Mouse (Mus musculus) liver, embryonic 14.5 days (tissue): ENCODE measurements around the gene Kctd21. TPM values are rescaled to one million over a fixed set of nuclear protein-coding genes. Genes with fewer than 3 reads are reported as not detected.

Experiments used
- ATAC-seq: fragments of 200-750 bp; cut with Nextera tagmentation; 2 replicates; pipeline ENCODE4 v1.8.0; 2017; ENCODE audit warnings: moderate number of reproducible peaks, mild to moderate bottlenecking, moderate library complexity; ENCODE audit not compliant: insufficient read depth
- DNase-seq, 3 experiments: peaks; one replicate each; pipeline ENCODE4 v3.0.0-alpha.2; 2012 to 2013; ENCODE audit warnings: low read depth in 3 of 3, low spot score in 3 of 3
- H3K27ac ChIP-seq: fragments of 300-500 bp; sonication (generic); 2 replicates; pipeline ENCODE4 v1.5.1; 2014; ENCODE audit warnings: moderate library complexity, mild to moderate bottlenecking, control low read depth, inconsistent platforms
- H3K27me3 ChIP-seq: fragments of 300-500 bp; sonication (generic); 2 replicates; pipeline ENCODE4 v1.6.1; 2014; ENCODE audit warnings: mild to moderate bottlenecking, low read length, moderate library complexity; ENCODE audit not compliant: control insufficient read depth, insufficient read depth
- H3K36me3 ChIP-seq: fragments of 300-500 bp; sonication (generic); replicated peaks from 2 replicates; pipeline ENCODE4 v1.6.1; 2014; ENCODE audit warnings: low read depth; ENCODE audit not compliant: control insufficient read depth, insufficient read depth
- H3K4me1 ChIP-seq, 2 experiments: fragments of 200-500 bp in 1 of 2; fragments of 300-500 bp in 1 of 2; sonication (generic) in 1 of 2; replicated peaks; 2 replicates each; pipeline ENCODE4 v1.6.1; 2012 to 2014; ENCODE audit warnings: antibody characterized with exemption in 1 of 2, inconsistent platforms in 1 of 2, low read length in 1 of 2; ENCODE audit not compliant: control insufficient read depth in 2 of 2, insufficient read depth in 2 of 2
- H3K4me2 ChIP-seq: fragments of 300-500 bp; sonication (generic); 2 replicates; pipeline ENCODE4 v1.6.1; 2014; ENCODE audit warnings: low read depth, mild to moderate bottlenecking, control low read depth, moderate library complexity
- H3K4me3 ChIP-seq, 2 experiments: fragments of 200-500 bp in 1 of 2; fragments of 300-500 bp in 1 of 2; sonication (generic) in 1 of 2; 2 replicates each; pipeline ENCODE4 v1.5.1; 2012 to 2014; ENCODE audit warnings: low read depth in 2 of 2, low read length in 2 of 2, mild to moderate bottlenecking in 2 of 2, control low read depth in 1 of 2, inconsistent platforms in 1 of 2, moderate library complexity in 1 of 2; ENCODE audit not compliant: insufficient read depth in 1 of 2
- H3K9ac ChIP-seq: fragments of 300-500 bp; sonication (generic); replicated peaks from 2 replicates; pipeline ENCODE4 v1.6.1; 2014; ENCODE audit warnings: mild to moderate bottlenecking, control low read depth, moderate library complexity
- H3K9me3 ChIP-seq: fragments of 300-500 bp; sonication (generic); 2 replicates; pipeline ENCODE4 v1.6.1; 2016; ENCODE audit warnings: low read length, mixed read lengths; ENCODE audit not compliant: control insufficient read depth
- CTCF ChIP-seq: IDR thresholded peaks from 2 replicates; pipeline ENCODE4 v1.5.1; 2016; ENCODE audit warnings: antibody characterized with exemption, low read depth, control low read depth
- EP300 ChIP-seq: IDR thresholded peaks from 2 replicates; pipeline ENCODE4 v1.6.1; 2016; ENCODE audit warnings: antibody characterized with exemption, low read depth
- WGBS: fragments of 180-500 bp; shearing (Covaris S2); extraction: QIAGEN DNeasy Blood & Tissue Kit; methylation state at CpG from one replicate; pipeline ENCODE4 v1.1.7; 2014; ENCODE audit not compliant: insufficient replicate concordance; 5-methylcytosine and 5-hydroxymethylcytosine counted together
- polyA plus RNA-seq, 2 experiments: library from polyadenylated mRNA; depleted of rRNA in 1 of 2; stranded (reverse) in 1 of 2; unstranded in 1 of 2; fragments of >200 nt; fragmentation: Nextera tagmentation in 1 of 2; extraction: Ambion mirVana in 1 of 2; gene quantifications; 2 replicates each; pipeline versions ENCODE4 v1.2.1 to v1.2.3; 2012 to 2014

The Kctd21 gene
- polyA plus RNA-seq, 2 experiments, result 0.76 to 0.80 TPM

DNA sequence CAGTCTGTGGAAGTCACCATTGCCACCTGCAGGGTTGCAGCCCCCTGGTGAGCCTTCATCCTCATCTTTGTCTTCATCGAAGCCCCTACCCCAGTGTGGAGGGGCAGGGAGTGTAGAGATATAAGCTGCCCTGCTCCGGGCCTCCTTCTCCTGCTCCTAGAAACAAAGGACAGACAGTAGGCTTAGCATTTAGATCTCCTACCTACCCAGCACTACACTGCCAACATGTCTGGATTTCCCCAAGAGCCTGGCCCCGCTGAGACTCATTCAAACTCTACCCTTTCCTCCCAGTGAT lies 21.8 kb upstream of the Kctd21 start:
- Histone ChIP-seq H3K9ac (no peak overlapping the region), H3K4me1 (no peaks in the 10 kb centered on the region), H3K9me3 (no peaks in the 10 kb centered on the region), H3K27ac (no peak overlapping the region), H3K36me3 (no peaks in the 10 kb centered on the region), H3K4me2 (no peak overlapping the region), H3K4me3 (no peak overlapping the region), H3K27me3 (no peaks in the 10 kb centered on the region)
- WGBS, result 69% methylated on average over 3 of the region's 3 CpGs
- TF ChIP-seq CTCF (no peak), EP300 (no peak)
- ATAC-seq (no peak), DNase-seq (no peak)

DNA sequence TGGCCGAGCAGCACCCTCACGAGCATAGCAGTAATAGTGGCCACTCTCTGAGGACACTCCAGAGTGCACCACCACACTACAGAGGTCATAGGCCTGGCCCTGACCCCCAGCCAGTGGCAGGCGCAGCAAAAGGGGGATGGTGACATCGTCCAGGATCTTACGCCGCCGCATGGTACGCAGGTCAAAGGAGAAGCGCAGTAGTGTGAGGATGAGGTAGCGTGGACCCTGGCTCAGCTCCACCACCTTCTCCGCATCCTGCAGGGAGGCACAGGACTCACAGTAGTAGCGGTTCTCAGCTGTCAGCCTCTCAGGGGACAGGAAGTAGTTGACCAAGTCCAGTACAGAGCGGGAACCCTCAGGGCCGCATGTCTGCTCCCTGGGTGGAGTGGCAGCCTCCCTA lies 20.5 kb upstream of the Kctd21 start:
- no peaks in the 10 kb centered on the region for H3K4me1 ChIP-seq
- H3K27ac ChIP-seq, result no peak overlapping the region
- TF ChIP-seq EP300 (no peak), CTCF (no peak)
- H3K9me3 ChIP-seq, result no peaks in the 10 kb centered on the region
- DNase-seq (no peak), ATAC-seq (no peak)
- WGBS, result 83% methylated on average over 14 of the region's 14 CpGs
- no peak overlapping the region for H3K4me2 ChIP-seq
- H3K27me3 ChIP-seq, result no peaks in the 10 kb centered on the region
- H3K36me3 ChIP-seq, result no peaks in the 10 kb centered on the region
- no peak overlapping the region for H3K9ac ChIP-seq
- no peak overlapping the region for H3K4me3 ChIP-seq

- 82% methylated on average over 17 of the region's 17 CpGs for WGBS
- H3K27me3 ChIP-seq, result no peaks in the 10 kb centered on the region
- H3K4me1 ChIP-seq, result no peaks in the 10 kb centered on the region
- no peak overlapping the region for H3K4me2 ChIP-seq
- no peaks in the 10 kb centered on the region for H3K36me3 ChIP-seq
- H3K9ac ChIP-seq, result no peak overlapping the region
- TF ChIP-seq CTCF, result no peak
- no peak for TF ChIP-seq EP300
- no peak for ATAC-seq
- DNase-seq, result no peak
- no peaks in the 10 kb centered on the region for H3K9me3 ChIP-seq
- no peak overlapping the region for H3K27ac ChIP-seq
- H3K4me3 ChIP-seq, result no peak overlapping the region
Observed at GRCm38 (mm10) chr7:97312196-97312595, 19.9 kb upstream of the Kctd21 start.

DNA sequence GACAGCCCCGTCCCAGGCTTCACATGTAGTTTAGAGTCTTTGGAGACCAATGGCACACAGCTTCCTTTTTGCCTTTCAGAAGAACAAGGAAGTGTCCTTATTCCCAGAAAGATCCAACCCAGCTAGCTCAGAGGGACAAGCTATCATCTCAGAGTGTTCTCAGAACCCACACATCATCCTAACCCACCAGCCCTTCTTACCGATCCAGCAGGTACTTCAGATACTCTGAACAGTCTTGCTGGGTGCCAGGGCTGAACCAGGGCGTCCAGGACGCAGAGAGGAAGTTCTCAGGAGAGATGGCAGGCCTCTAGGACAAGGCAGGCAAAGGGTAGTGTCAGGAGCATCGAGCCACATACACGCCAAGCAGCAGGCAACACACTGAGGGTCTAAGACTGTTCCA lies 19.3 kb upstream of the Kctd21 start:
- Histone ChIP-seq H3K36me3 (no peaks in the 10 kb centered on the region), H3K9me3 (no peaks in the 10 kb centered on the region), H3K4me2 (no peak overlapping the region), H3K4me1 (no peaks in the 10 kb centered on the region), H3K9ac (no peak overlapping the region), H3K4me3 (no peak overlapping the region), H3K27me3 (no peaks in the 10 kb centered on the region), H3K27ac (no peak overlapping the region)
- WGBS, result 58% methylated on average over 6 of the region's 6 CpGs
- DNase-seq (no peak), ATAC-seq (no peak)
- TF ChIP-seq CTCF (no peak), EP300 (no peak)

DNA sequence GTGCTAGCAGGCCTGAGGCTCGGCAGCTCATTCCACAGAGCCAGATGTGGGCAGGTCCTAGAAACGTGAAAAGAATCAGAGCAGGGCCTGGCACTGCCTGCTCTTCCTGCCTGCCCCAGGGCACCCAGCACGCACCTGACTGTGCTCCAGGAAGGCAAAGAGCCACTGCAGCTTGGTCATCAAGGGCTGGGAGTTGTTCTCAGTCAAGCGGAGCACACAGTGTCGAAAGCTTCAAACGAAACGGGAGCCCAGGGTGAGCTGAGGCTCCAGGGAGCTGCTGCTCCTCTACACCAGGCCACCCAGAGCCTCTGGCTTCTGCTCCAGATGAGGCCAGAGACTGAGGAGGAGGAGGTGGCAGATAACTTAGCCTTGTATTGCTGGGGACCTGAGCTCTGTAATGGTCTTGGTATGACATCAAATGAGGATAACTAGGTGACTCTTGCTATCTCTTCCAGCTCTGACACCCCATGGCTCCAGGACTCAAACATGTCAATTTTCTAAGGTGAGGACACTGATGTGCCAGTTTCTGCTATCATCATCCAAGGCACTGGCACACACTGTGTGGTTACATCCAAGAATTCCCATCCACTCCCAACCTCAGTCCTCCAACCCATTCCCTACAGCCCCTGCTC lies 18.6 kb upstream of the Kctd21 start:
- H3K27me3 ChIP-seq, result no peaks in the 10 kb centered on the region
- TF ChIP-seq CTCF (no peak), EP300 (no peak)
- no peak overlapping the region for H3K27ac ChIP-seq
- ATAC-seq (no peak), DNase-seq (no peak)
- no peaks in the 10 kb centered on the region for H3K9me3 ChIP-seq
- H3K4me1 ChIP-seq, result no peaks in the 10 kb centered on the region
- no peaks in the 10 kb centered on the region for H3K36me3 ChIP-seq
- H3K4me3 ChIP-seq, result no peak overlapping the region
- WGBS, result 75% methylated on average over 7 of the region's 7 CpGs
- H3K9ac ChIP-seq, result no peak overlapping the region
- no peak overlapping the region for H3K4me2 ChIP-seq
